Mouse (Mus musculus) T-helper 1 cell (primary cell): ENCODE data around the gene Trim44.

Source experiments
- in situ Hi-C: fragments of 300-600 bp; cut with MboI, MseI; formaldehyde crosslinking; loops from one replicate; pipeline ENCODE4 v1.15.1; 2025; ENCODE audit warnings: high pct_unique_total_duplicates

Trim44 gene

DNA sequence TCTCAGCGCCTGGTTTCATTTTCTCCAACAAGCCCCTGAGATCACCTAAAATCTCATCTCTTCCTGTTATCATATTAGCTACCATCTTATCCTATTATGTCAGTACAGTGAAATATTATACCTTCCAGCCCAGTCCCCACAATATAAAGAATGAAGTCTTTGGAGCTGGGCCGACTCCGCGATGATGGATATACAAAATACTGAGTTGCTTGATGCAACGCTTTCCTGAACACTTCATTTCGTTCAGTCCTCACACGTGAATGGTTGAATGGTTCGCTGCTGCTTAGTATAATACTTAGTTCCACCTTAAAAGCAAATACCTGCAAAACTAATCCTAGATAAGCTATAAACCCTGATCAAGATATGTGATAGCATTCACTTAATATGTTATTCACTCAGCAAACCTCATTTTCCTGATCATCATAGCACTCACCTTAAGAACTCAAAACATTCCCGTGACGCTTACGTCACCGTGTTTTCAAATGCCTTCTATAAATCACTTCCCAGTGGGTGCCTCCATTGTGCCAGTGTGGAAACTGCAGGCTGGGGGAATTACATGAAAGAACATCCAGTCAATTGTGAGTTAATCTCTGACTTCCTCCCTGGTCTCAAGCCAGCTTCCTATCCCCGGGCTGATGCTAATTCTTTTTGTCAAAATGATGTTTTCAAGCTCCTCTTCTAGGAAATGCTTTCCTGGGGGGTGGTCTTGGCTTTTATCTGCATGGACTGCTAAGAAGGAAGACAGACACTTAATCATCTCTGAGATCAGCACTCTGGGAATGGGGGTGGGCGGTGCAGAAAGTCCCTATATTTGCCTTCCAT is at the start of gene Trim44:
TSS of gene Trim44 (minus strand) at position 466 of the 822 bp plus-strand sequence.
- in situ Hi-C loops = no loop called here

DNA sequence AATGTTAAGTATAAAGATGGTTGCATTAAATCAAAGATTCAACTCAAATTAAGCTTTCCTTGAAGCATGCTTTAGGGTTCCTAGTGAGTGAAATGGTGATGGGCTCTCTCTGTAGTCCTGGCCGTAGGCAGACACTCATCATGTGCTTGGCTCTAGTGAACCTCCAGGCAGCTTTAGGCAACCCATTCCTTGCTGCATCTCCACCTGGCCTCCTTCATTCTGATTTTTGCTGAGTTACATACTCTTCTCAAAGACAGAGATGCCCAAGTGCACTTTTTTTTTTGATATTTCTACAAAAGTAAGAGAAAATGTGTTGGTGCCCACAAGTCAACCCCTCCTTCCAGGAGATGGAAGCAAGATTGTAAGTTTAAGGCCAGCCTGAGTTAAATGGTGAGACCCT is 47.5 kb upstream of the Trim44 start:
- in situ Hi-C loops = no loop called here

DNA sequence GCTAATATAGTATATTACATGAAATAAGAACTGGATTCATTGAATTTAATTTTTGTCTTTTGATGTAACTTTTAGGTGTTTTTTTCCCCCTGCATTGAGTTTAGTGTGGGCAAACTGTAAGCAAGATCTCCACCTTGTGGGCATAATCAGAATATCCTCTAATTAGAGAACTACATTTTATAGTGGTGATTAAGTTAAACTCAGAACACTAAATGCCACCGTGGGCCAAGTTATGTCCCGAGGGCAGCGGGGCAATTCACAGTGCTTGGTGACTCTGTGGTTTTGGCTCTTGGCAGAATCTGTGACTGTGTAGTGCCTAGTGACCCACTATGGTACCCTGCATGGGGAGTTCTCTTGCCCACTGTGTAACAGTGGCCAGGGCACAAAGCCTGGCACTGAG is 45.8 kb upstream of the Trim44 start:
- in situ Hi-C loops = loop anchor here (5.0 kb wide), 2 partner anchors 266 to 366 kb away; partner anchors contain the start of gene Ldlrad3

DNA sequence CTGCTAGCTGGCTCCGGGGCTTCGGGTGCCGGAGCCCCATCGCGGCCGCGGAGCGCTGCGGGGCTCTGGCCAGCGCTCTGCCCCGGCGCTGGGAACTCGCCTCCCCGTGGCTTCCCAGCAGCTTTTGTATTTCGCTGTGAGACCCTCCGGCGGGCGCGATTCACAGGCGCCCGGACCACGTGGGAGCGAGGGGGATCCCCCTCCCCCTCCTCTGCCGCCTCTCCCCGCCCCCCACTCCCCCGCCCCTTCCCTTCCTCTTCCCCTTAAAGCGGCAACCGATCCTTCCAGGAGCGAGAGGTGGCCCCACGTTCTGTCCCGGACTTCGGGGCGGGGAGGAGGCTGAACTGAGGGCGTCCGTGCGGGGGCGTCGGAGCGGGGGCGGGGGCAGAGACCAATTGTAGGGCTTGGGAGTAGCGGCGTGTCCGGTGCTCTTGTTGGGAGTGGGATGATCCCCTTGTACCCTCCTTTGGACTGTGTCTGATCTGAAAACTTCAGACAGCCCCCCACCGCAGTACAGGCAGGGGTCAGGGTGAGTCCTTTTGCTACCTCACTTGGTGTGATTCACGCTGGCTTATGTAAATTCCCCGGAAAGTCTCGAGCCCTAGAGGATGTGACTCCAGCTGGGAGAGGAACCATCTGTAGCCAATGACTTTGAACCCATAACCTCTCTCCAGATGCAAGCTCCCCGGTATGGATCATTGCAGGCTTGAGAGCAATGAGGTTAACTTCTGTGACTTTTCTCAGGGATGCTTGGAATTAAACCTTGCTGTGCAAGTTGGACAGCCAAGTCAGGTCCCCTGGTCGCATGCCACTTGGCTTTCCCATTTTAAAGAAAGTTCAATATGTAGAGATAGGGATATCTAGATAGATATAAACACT is 44.3 kb upstream of the Trim44 start, which contains the start of gene Fjx1:
TSS of gene Fjx1 (minus strand) at position 829 of the 879 bp plus-strand sequence.
- in situ Hi-C loops = loop anchor here (5.0 kb wide), 2 partner anchors 265 to 365 kb away; partner anchors contain the start of gene Ldlrad3

DNA sequence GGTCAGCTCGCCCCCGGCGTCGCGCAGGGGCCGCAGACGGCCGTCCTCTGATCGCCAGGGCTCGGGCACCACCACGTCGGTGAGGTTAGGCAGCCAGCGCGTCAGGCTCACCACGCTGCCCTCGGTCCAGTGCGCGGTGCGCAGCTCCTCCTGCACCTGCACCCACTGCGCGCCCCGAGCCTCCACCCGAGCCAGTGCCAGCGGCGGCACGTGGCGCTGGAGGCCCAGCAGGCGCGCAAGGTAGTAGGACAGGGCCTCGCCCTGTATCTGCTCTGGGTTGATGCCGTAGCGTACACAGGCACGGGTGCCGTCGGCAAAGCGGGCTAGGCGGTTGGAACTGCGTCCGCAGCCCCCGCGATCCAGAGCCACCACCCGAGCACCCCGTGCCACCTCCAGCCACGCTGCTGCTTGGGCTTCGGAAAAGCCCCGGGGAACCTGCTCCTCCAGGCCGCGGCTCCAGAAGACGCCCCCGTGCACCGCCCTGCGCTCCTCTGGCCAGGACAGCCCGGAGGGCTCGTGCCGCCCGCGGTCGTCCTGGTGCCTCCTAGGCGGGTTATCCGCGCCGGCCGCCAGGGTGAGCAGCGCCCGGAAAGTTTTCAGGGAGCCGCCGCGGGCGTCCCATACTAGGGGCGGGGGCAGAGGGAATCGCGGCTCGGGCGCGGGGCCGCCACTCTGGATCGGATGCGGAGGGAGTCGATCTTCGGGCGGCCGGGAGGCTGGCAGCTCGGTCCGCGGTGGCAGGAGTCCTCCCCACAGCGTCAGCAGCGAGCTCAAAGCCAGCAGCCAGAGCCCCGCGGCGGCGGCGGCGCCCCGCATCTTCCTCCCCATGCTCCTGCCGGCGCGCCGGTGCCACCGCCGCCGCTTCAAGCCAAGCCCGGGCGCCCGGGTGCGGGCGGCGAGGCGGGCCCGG is 43.4 kb upstream of the Trim44 start:
- in situ Hi-C loops = loop anchor here (5.0 kb wide), 2 partner anchors 264 to 364 kb away; partner anchors contain the start of gene Ldlrad3

DNA sequence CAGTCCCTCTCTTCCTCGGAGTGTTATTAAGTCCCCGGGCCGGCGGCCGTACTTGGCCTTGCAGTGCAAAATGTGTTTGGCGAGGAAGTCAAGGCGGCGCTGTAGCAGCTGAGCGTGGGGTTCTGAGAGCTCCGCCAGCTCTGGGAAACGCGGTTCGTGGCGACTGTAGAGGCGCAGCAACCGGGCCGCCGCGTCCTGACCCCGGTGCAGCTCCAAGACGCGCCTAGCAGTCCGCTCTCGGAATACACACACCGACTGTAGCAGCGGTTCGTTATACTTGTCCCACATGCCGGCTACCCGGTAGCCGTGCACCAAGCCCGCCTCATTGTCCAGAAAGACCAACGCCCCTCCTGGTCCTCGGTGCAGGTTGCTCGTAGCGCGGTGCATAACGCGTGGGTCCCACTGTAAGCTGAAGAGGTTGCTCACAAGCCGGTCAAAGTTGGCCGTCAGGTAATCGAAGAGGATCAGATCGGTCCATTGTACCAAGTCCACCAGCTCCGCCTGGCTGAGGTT is 42.7 kb upstream of the Trim44 start:
- in situ Hi-C loops = loop anchor here (5.0 kb wide), 2 partner anchors 263 to 363 kb away; partner anchors contain the start of gene Ldlrad3

DNA sequence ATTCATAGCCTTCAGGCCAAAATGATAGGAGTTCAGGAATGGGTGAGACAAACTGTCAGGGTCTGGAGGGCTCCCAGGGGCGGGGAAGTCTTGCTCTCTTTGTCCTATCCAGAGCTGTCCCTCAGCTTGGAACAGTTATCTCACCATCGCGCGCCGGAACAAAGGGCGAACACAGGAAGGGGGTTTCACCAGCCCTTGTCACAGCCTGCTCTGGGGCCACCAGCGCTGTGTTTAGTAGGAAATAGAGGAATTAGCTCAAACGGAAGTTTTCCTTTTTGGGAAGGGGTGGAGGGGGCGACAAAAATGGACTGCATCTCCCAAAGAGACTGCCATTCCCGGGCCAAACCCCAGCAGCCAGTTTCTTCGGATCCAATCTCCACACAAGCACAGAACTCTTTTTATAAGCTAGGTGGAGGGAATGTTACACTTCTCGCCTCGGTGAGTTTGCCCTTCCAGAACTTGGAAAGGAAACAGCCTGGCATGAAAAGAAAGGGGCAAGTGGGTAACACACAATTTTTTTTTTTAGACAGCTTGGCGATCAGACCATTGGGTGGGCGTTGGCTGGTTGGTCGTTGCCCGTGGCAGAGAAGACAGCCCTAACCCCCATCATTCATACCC is 42.1 kb upstream of the Trim44 start:
- in situ Hi-C loops = loop anchor here (5.0 kb wide), 4 partner anchors 47 to 542 kb away; partner anchors contain the start of gene Ldlrad3

DNA sequence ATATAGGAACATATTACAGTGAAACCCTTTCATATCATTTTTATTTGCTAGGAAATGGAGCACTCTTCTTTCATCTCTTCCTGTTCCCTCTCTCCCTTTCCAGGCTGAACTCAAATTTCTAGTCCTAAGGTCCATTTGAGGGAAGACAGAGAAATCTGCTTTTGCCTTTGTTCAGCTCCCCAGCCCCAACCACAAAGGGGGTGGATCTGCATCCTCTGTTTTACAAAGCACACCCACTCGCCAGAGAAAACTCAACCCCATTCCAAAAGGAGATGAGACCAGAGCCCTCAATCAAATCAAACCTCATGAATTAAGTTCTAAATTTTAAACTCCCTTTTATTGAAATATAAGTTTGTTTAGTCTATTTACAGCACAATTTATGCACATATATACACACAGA is 41.4 kb upstream of the Trim44 start:
- in situ Hi-C loops = loop anchor here (5.0 kb wide), 2 partner anchors 47 to 542 kb away; no protein-coding TSS in a partner anchor

DNA sequence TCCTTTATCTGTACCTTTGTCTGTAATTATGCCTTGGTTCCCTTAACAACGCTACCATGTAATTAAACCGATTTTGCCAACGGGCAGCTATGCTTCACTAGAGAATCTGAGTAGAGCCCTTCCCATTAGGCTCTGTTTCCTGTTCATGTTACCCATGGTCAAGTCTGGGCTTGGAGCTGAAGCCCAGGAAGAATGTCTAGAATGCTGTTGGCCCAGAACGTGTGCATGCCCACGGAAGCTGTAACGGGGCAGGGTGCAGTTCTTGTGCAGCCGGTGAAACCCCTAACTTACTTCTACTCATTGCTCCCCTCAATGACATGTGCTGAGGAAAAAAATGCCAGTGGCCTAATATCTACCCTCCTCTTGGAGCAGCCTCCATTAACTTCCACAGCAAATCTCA is 40.2 kb upstream of the Trim44 start:
- in situ Hi-C loops = loop anchor here (5.0 kb wide), 2 partner anchors 46 to 541 kb away; no protein-coding TSS in a partner anchor

DNA sequence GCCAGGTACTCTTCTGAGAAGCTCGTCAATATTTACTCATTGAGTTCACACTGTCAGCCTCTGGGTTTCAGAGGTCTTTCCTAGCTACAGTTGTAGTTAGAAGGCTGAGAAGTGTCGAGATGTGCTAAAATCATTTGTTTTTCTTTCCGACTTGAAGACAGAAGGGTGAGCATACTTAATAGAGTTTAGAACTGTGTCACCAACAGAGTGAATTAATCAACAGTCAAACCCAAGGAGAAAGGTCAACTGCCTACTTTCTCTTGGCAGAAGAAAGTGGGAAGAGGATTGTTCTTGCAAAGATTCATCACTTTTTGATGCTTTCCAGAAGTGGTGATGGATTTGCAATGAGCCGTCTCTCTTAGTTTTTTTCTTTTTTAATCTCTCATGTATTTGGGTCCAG is 39.2 kb upstream of the Trim44 start:
- in situ Hi-C loops = loop anchor here (5.0 kb wide), 2 partner anchors 45 to 540 kb away; no protein-coding TSS in a partner anchor

DNA sequence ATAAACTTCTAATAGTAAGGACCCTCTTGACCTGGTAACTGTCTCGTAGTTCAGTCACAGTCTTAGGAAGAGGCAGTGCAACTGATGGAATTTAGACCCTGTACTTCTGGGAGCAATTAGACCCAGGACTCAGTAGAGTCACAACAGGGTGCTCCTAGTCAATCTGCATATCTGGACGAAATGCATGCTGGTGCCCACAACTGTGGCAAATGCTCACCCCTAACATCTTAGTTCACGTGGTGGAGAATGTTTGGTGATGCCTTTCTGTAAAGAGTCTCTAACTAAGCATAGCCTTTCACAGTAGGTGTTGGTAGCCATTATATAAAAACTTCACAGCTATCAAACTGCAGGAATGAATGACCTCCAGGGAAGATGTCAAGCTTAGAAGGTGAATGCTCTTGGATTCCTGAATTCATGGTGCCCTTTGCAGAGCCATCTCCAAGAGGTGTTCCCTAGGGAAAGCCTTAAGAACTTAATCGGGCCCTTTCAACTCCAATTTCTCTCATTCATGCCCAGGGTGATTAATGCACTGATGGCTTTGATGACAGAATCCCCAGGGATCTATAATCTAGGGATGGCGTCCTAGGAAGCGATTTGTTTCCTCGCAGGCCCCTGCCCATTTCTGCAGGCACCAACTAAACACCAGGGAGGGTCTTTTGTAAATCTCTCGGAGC is 29.9 kb upstream of the Trim44 start:
- in situ Hi-C loops = no loop called here

DNA sequence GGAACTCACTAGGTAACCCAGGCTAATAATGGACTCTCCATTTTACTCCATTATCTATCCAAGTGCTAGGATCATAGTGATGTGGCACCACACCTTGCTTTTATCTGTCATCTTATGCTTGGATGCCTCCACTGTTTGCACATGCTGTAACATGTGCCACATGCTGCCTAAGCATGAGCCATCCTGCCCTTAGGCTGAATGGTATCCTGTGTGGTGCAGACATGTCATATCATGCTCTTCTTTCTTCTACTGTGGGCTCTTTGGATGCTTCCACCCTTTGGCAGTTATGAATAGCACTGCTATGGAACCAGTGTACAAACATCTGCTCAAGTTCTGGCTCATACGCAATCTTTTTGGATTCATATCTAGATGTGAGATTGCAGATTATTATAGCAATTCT is 26.3 kb upstream of the Trim44 start:
- in situ Hi-C loops = no loop called here

DNA sequence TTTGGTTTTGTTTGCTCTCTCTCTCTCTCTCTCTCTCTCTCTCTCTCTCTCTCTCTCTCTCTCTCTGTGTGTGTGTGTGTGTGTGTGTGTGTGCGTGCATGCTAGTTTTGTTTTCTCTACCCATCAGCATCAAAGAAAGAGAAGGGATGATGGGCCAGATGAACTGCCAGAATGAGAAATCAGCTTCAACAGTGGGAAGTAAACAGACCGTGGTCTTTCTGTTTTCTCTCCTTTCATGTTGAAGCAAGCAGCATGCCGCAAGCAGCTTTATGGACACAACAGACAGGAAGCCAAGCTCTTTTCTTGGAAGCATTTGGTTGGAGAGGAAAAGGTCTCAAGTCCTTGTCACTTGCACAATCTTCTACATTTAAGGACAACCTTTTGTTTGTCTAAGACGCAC is 23.5 kb upstream of the Trim44 start:
- in situ Hi-C loops = no loop called here

DNA sequence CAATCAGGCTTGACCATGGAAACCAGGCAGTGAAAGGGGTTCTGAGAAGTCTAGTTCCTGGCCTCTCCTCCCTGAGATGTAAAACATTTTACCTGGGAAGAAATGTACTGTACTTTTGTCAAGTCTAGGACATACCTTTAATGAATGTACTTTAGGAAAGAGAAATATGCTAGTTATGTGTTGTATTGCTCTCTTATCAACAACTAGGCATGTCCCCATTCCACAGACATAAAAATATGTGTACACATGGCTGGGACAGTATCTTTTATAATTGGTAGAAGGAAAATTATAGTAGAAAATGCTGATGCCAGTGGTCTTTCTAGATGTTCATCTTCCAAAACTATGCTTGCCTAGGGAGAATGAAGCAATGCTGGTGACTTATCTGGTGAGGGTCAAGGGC is 20.3 kb upstream of the Trim44 start:
- in situ Hi-C loops = no loop called here

DNA sequence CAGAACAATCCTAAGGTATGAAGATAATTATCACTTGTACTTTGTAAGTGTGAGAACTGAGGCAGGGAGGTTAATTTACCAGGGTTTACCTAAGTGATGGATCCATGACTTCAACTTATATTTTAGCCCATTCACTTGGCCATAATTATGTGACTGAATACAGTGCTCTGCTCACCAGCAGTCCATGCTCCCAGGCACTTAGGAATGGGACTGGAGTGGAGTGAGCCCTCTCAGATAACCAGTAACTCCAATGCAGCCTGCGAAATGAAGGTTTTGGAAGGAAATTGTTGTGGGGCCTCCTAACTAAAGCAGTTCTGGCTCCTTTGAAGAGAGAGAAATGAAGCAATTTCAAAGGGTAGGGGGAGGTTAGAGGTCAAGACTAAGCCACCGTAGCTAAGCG is 18.8 kb upstream of the Trim44 start:
- in situ Hi-C loops = no loop called here

DNA sequence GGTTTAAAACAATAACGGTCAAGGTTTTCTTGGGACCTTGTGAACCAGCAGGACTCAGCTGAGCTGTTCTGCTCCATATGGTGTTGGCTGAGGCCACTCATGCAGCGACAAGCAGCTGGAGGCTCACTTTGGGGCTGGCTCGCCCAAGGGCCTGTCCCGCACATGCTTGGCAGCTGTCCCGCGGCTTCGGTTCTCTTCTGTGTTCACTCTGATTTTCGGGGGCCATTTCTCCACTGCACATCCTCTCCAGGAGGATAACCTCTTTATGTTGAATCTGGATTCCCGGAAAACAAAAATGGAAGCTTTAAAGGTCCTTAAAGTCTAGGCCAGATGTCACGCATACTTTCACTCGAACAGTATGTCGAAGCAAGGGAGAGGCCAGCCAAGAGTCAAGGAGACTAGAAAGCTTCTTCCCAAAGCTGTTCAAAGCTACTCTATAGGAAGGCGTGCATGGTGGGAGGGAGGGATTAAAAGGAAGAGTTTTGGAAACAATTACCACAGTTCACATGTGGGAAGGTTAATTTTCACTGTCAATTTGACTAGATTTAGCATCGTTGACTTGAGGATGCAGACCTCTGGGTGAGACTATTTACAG is 8.6 kb upstream of the Trim44 start:
- in situ Hi-C loops = no loop called here

DNA sequence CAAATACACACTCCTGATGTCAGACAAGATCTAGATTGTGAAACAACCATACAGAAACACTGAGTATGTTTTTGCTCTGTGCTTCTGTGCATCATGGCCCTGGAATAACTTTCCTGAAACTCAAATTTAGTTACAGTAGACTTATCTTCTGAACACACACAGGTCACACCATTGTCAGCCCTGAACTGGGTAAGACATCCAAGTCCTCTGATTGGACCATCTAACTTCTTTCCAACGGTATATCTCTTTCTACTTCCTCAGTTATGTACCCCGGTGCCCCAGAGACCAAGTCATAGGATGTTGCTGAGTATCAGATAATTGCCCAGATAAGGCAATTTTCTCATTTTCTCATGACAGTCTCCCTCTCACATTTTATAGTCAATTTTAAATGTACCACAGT is 5.1 kb upstream of the Trim44 start:
- in situ Hi-C loops = no loop called here

DNA sequence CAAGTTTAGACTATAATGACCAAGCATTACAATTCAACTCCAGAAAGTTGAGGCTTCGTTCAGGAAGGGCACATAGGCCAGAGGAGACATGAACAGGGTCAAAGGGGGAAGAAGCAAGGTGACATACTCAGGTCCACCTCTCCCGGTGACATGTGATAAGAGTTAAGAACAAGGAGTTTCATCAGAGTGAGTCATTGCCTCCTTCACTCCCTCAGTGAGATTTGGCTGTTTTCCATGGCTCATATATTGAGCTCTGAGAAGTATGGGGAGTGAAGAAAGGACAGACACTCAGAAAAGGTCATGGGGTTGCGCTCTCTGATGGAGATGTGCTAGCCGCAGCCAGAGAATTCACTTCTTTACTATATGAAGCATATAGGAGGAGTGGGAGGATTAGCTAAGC is 3.0 kb upstream of the Trim44 start:
- in situ Hi-C loops = no loop called here

DNA sequence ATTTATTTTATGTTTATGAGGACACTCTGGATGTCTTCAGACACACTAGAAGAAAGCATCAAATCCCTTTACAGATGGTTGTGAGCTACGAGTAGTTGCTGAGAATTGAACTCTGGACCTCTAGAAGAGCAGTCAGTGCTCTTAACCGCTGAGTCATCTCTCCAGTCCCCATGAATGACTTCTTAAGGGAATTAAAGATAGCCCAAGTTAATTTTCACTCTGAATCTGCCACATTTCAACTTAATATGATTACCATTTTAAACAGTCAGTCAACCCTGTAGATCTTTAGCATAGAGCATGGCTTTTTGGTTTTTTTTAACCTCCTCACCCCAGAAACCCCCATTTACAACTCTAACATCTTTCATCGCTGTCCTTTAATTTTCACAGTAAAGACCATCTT is 2.1 kb upstream of the Trim44 start:
- in situ Hi-C loops = no loop called here
